Mouse (Mus musculus): ENCODE results near the gene Jsrp1. TPM values are rescaled to one million over a fixed set of nuclear protein-coding genes. Genes with fewer than 3 reads are reported as not detected.
"Not testable (repeated sequence)": the region's sequence is repeated elsewhere in the genome, so short reads cannot be mapped to it uniquely, and the experiment has no call there.

The Jsrp1 gene
- polyA plus RNA-seq, 1 experiment from 2014 or later = 0.95 TPM

DNA sequence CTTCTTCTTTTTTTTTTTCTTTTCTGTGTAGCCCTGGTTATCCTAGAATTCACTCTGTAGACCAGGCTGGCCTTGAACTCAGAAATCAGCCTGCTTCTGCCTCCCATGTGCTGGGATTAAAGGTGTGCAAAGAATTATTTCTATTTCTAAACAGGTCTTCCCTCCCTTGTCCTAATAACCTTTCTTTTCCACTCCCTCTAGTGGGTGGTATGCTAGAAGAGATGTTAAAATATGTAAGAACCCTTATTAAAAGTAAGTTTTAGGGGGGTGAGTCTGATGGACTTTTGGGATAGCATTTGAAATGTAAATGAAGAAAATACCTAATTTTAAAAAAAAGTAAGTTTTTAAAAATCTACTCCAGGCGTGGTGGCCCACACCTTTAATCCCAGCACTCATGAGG is 10.0 kb upstream of the Jsrp1 start:
- WGBS = 92% methylated on average over 1 of the region's 1 CpGs
- H3K27me3 ChIP-seq (replicated peaks; ENCODE audit: control insufficient read depth, insufficient read depth, low read length) = no peaks in the 10 kb centered on the region
- no peak overlapping the region for H3K27ac ChIP-seq (ENCODE audit: low read depth)
- 0 out of 2 replicates have a peak, but pooled peaks cover under 1% of the 10 kb centered on the region for H3K36me3 ChIP-seq (ENCODE audit: control insufficient read depth, insufficient read depth, low read length)
- no peak for ATAC-seq (replicated peaks; ENCODE audit: low FRiP score, low TSS enrichment, low read depth)
- no peaks in the 10 kb centered on the region for H3K9me3 ChIP-seq (ENCODE audit: control insufficient read depth, low read length)
- H3K4me3 ChIP-seq (ENCODE audit: low read depth, low read length) = no peak overlapping the region
- H3K4me1 ChIP-seq (replicated peaks; ENCODE audit: control insufficient read depth, insufficient read depth, low read length) = peaks cover 5% of the 10 kb centered on the region; the same call in 1 of the 2 replicates
- DNase-seq (ENCODE audit: low spot score) = no peak
- H3K4me2 ChIP-seq (ENCODE audit: low read length) = no peak overlapping the region
- no peak overlapping the region for H3K9ac ChIP-seq (ENCODE audit: low read length)

DNA sequence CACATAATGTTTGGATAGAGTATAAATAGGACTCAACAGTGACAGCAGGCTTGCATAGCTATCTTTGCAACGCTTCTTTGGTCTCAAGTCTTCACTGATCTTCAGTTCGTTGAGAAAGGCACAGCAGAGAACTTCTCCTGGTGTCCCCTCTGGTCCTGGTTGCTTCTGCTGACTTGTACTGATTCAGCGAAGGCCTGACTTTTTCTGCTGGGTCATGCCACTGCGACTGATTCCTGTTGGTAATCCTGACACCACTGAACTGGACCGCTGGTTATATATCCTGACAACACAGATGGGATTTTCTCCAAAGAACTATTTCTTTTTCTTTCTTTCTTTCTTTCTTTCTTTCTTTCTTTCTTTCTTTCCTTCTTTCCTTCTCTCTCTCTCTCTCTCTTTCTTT is 9.2 kb upstream of the Jsrp1 start:
- H3K27ac ChIP-seq (ENCODE audit: low read depth) = no peak overlapping the region
- 87% methylated on average over 5 of the region's 5 CpGs for WGBS
- no peak for ATAC-seq (replicated peaks; ENCODE audit: low FRiP score, low TSS enrichment, low read depth)

DNA sequence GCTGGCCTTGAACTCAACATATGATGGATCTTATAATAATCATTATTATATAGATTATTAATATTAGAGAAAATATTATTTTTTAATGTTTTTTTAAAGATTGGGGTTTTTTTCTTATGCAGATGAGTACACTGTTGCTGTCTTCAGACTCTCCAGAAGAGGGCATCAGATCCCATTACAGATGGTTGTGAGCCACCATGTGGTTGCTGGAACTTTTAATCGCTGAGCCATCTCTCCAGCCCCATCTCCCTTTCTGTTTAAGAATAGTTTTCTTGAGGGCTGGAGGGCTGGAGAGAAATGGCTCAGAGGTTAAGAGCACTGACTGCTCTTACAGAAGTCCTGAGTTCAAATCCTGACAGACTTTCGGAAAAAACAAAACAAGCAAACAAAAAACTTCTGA is 8.7 kb upstream of the Jsrp1 start:
- DNase-seq (ENCODE audit: low spot score) = no peak

More for the DNA sequence above, 9.2 kb upstream of the Jsrp1 start:
- Histone ChIP-seq H3K27me3 (replicated peaks; ENCODE audit: control insufficient read depth, insufficient read depth, low read length) (no peaks in the 10 kb centered on the region), H3K4me3 (ENCODE audit: low read depth, low read length) (no peak overlapping the region), H3K4me2 (ENCODE audit: low read length) (no peak overlapping the region), H3K36me3 (ENCODE audit: control insufficient read depth, insufficient read depth, low read length) (no peaks in the 10 kb centered on the region), H3K9me3 (ENCODE audit: control insufficient read depth, low read length) (no peaks in the 10 kb centered on the region), H3K4me1 (replicated peaks; ENCODE audit: control insufficient read depth, insufficient read depth, low read length) (no peaks in the 10 kb centered on the region), H3K9ac (ENCODE audit: low read length) (no peak overlapping the region)
- no peak for DNase-seq (ENCODE audit: low spot score)

DNA sequence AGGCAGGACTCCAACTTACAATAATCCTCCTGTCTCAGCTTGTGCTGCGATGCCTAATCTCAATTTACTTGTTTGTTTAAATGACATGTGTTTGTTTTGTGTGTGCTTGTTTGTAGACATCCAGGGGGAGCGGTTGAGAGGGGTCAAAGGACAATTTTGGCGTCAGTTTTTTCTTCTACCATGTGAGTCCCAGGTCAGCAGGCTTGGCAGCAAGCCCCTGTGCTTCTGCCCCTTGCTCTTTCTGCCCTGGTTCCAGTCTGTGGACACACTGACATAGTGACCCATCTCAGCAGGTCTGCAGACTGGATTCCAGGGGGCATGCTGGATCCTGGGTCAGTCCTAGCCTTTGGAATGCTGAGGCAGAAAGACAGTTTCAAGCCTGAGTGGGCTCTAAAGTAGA is 6.1 kb upstream of the Jsrp1 start:
- ATAC-seq (replicated peaks; ENCODE audit: low FRiP score, low TSS enrichment, low read depth) (no peak), DNase-seq (ENCODE audit: low spot score) (no peak)
- H3K27ac ChIP-seq (ENCODE audit: low read depth) = no peak overlapping the region
- no peak overlapping the region for H3K9ac ChIP-seq (ENCODE audit: low read length)
- no peak overlapping the region for H3K4me2 ChIP-seq (ENCODE audit: low read length)
- no peak overlapping the region for H3K4me3 ChIP-seq (ENCODE audit: low read depth, low read length)
- H3K9me3 ChIP-seq (ENCODE audit: control insufficient read depth, low read length) = no peaks in the 10 kb centered on the region
- no peaks in the 10 kb centered on the region for H3K27me3 ChIP-seq (replicated peaks; ENCODE audit: control insufficient read depth, insufficient read depth, low read length)
- no peaks in the 10 kb centered on the region for H3K4me1 ChIP-seq (replicated peaks; ENCODE audit: control insufficient read depth, insufficient read depth, low read length)
- H3K36me3 ChIP-seq (ENCODE audit: control insufficient read depth, insufficient read depth, low read length) = no peaks in the 10 kb centered on the region
- 47% methylated on average over 3 of the region's 3 CpGs for WGBS

More for the DNA sequence above, 8.7 kb upstream of the Jsrp1 start:
- Histone ChIP-seq H3K27me3 (replicated peaks; ENCODE audit: control insufficient read depth, insufficient read depth, low read length) (no peaks in the 10 kb centered on the region), H3K4me3 (ENCODE audit: low read depth, low read length) (no peak overlapping the region), H3K9me3 (ENCODE audit: control insufficient read depth, low read length) (no peaks in the 10 kb centered on the region), H3K9ac (ENCODE audit: low read length) (no peak overlapping the region), H3K4me2 (ENCODE audit: low read length) (no peak overlapping the region), H3K27ac (ENCODE audit: low read depth) (no peak overlapping the region), H3K36me3 (ENCODE audit: control insufficient read depth, insufficient read depth, low read length) (no peaks in the 10 kb centered on the region), H3K4me1 (replicated peaks; ENCODE audit: control insufficient read depth, insufficient read depth, low read length) (no peaks in the 10 kb centered on the region)
- 45% methylated on average over 2 of the region's 2 CpGs for WGBS
- no peak for ATAC-seq (replicated peaks; ENCODE audit: low FRiP score, low TSS enrichment, low read depth)

DNA sequence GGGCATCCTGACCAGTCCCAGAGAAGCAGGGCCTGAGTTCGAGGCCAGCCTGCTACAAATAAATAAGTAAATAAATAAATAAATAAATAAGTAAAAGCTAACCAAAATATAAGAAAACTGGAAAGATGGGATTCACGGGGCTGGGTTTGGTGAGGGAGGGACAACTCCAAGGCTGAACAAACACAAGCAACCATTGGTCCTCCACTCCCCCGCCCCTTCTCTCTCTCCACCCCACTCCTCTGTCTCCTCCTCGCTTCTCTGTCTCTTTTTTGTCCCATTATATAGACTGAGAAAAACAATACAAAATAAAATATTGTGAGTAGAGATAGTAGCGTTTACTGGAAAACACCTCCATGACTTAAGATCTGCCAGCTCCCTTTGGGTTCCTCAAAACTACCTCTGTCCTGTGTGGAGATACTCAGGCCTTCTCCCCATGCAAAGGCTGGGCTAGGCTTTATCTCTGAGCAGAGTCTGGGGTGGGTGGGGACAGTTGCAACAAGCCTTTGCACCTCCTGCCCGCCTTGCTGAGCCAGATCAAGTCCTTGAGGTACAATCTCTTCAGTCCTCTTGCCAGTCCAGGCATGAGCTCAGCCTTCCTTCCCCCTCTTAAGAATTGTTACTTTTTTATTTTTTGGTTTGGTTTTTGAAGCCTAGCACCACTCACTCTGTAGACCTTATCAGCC is 5.4 kb upstream of the Jsrp1 start:
- H3K9me3 ChIP-seq (ENCODE audit: control insufficient read depth, low read length) = no peaks in the 10 kb centered on the region
- H3K4me2 ChIP-seq (ENCODE audit: low read length) = no peak overlapping the region
- H3K27me3 ChIP-seq (replicated peaks; ENCODE audit: control insufficient read depth, insufficient read depth, low read length) = no peaks in the 10 kb centered on the region
- 51% methylated on average over 6 of the region's 6 CpGs for WGBS
- ATAC-seq (replicated peaks; ENCODE audit: low FRiP score, low TSS enrichment, low read depth) (no peak), DNase-seq (ENCODE audit: low spot score) (no peak)
- H3K27ac ChIP-seq (ENCODE audit: low read depth) = no peak overlapping the region
- no peaks in the 10 kb centered on the region for H3K4me1 ChIP-seq (replicated peaks; ENCODE audit: control insufficient read depth, insufficient read depth, low read length)
- H3K4me3 ChIP-seq (ENCODE audit: low read depth, low read length) = no peak overlapping the region
- H3K9ac ChIP-seq (ENCODE audit: low read length) = no peak overlapping the region
- H3K36me3 ChIP-seq (ENCODE audit: control insufficient read depth, insufficient read depth, low read length) = no peaks in the 10 kb centered on the region

DNA sequence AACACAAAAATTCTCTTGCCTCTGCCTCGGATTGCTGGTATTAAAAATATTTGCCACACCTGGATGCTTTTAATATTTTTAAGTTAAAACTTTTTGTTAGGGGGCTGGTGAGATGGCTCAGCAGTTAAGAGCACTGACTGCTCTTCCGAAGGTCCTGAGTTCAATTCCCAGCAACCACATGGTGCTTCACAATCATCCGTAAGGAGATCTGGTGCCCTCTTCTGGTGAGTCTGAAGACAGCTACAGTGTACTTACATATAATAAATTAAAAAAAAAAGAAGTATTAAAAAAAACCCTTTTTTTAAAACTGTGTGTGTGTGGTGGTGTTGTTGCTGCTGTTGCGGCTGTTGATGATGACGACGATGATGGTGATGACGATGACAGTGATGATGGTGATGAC is 4.7 kb upstream of the Jsrp1 start:
- not testable (repeated sequence) for DNase-seq (ENCODE audit: low spot score); H3K9me3 ChIP-seq (ENCODE audit: control insufficient read depth, low read length)
- WGBS = 85% methylated on average over 7 of the region's 7 CpGs

DNA sequence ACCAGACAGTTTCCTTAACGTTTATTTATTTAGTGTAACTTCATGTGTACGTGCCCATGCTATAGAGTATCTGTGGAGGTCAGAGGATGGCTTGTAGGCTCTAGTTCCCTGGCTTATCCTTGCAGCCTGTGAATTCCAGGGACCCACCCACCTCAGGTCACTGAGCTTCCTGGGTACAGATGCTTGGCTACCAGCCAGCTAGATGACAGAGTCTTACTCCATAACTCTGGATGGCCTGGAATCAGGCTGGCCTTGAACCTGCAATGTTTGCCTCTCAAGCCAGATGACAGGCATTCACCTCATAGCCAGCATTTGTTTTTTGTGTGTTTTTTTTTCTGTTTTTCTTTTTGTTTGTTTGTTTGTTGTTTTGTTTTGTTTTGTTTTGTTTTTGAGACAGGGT is 3.9 kb upstream of the Jsrp1 start:
- Histone ChIP-seq H3K4me1 (replicated peaks; ENCODE audit: control insufficient read depth, insufficient read depth, low read length) (no peaks in the 10 kb centered on the region), H3K27me3 (replicated peaks; ENCODE audit: control insufficient read depth, insufficient read depth, low read length) (no peaks in the 10 kb centered on the region), H3K9ac (ENCODE audit: low read length) (no peak overlapping the region), H3K4me3 (ENCODE audit: low read depth, low read length) (no peak overlapping the region), H3K27ac (ENCODE audit: low read depth) (no peak overlapping the region), H3K4me2 (ENCODE audit: low read length) (no peak overlapping the region), H3K36me3 (ENCODE audit: control insufficient read depth, insufficient read depth, low read length) (no peaks in the 10 kb centered on the region), H3K9me3 (ENCODE audit: control insufficient read depth, low read length) (no peaks in the 10 kb centered on the region)
- WGBS = 50% methylated on average over 2 of the region's 2 CpGs
- DNase-seq (ENCODE audit: low spot score) = no peak
- no peak for ATAC-seq (replicated peaks; ENCODE audit: low FRiP score, low TSS enrichment, low read depth)

More for the DNA sequence above, 4.7 kb upstream of the Jsrp1 start:
- not testable (repeated sequence) for H3K4me2 ChIP-seq (ENCODE audit: low read length); H3K27ac ChIP-seq (ENCODE audit: low read depth); H3K36me3 ChIP-seq (ENCODE audit: control insufficient read depth, insufficient read depth, low read length); ATAC-seq (replicated peaks; ENCODE audit: low FRiP score, low TSS enrichment, low read depth); H3K4me3 ChIP-seq (ENCODE audit: low read depth, low read length); H3K9ac ChIP-seq (ENCODE audit: low read length); H3K27me3 ChIP-seq (replicated peaks; ENCODE audit: control insufficient read depth, insufficient read depth, low read length); H3K4me1 ChIP-seq (replicated peaks; ENCODE audit: control insufficient read depth, insufficient read depth, low read length)

DNA sequence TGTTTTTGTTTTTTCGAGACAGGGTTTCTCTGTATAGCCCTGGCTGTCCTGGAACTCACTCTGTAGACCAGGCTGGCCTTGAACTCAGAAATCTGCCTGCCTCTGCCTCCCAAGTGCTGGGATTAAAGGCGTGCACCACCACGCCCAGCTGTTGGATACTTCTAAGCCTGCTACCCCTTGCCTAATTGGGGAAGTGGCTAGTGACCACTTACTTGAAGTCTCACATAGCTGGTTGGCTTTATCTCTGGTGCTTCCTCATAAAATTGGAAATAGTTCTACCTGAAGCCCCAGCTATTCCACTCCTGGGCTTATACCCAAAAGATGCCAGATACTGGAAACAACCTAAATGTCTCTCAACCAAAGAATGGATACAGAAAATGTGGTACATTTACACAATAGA is 3.0 kb upstream of the Jsrp1 start:
- DNase-seq (ENCODE audit: low spot score); ATAC-seq (replicated peaks; ENCODE audit: low FRiP score, low TSS enrichment, low read depth); H3K4me2 ChIP-seq (ENCODE audit: low read length); H3K27me3 ChIP-seq (replicated peaks; ENCODE audit: control insufficient read depth, insufficient read depth, low read length); H3K4me3 ChIP-seq (ENCODE audit: low read depth, low read length); H3K4me1 ChIP-seq (replicated peaks; ENCODE audit: control insufficient read depth, insufficient read depth, low read length); H3K9me3 ChIP-seq (ENCODE audit: control insufficient read depth, low read length); H3K9ac ChIP-seq (ENCODE audit: low read length); H3K36me3 ChIP-seq (ENCODE audit: control insufficient read depth, insufficient read depth, low read length); H3K27ac ChIP-seq (ENCODE audit: low read depth): not testable (repeated sequence)
- 66% methylated on average over 3 of the region's 3 CpGs for WGBS

DNA sequence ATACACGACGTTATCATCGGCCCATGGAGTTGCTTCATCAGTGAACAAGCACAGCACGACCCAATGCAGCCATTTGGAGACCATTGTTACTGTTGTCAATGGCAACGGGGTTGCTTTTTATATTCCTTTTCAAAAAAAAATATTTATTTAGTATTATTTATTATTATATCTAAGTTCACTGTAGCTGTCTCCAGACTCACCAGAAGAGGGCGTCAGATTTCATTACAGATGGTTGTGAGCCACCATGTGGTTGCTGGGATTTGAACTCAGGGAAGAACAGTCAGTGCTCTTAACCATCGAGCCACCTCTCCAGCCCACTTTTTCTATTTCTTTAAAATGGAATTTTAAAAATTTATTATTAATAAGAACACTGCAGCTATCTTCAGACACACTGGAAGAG is 1.5 kb upstream of the Jsrp1 start:
- H3K9ac ChIP-seq (ENCODE audit: low read length) = no peak overlapping the region
- H3K9me3 ChIP-seq (ENCODE audit: control insufficient read depth, low read length) = no peaks in the 10 kb centered on the region
- no peaks in the 10 kb centered on the region for H3K4me1 ChIP-seq (replicated peaks; ENCODE audit: control insufficient read depth, insufficient read depth, low read length)
- no peaks in the 10 kb centered on the region for H3K36me3 ChIP-seq (ENCODE audit: control insufficient read depth, insufficient read depth, low read length)
- 0 out of 2 replicates have a peak, but pooled peaks cover 4% of the 10 kb centered on the region for H3K27me3 ChIP-seq (replicated peaks; ENCODE audit: control insufficient read depth, insufficient read depth, low read length)
- 62% methylated on average over 7 of the region's 7 CpGs for WGBS
- no peak overlapping the region for H3K27ac ChIP-seq (ENCODE audit: low read depth)
- no peak overlapping the region for H3K4me2 ChIP-seq (ENCODE audit: low read length)
- ATAC-seq (replicated peaks; ENCODE audit: low FRiP score, low TSS enrichment, low read depth) = no peak
- H3K4me3 ChIP-seq (ENCODE audit: low read depth, low read length) = no peak overlapping the region
- DNase-seq (ENCODE audit: low spot score) = no peak

Measured in intestine, embryonic 14.5 days (tissue).